Mouse (Mus musculus) liver, adult 2 months (tissue): ENCODE results near the gene Mcat. TPM values are rescaled to one million over a fixed set of nuclear protein-coding genes. Genes with fewer than 3 reads are reported as not detected.

ENCODE experiments used
- DNase-seq: peaks from one replicate; pipeline ENCODE4 v3.0.0-alpha.2; 2011; ENCODE audit warnings: low read depth, low spot score; ENCODE audit errors: extremely low read depth
- H3K27ac ChIP-seq: fragments of 200-500 bp; replicated peaks from 2 replicates; pipeline ENCODE4 v1.5.1; 2012; ENCODE audit warnings: low read depth, mild to moderate bottlenecking, control low read depth, inconsistent platforms, low read length; ENCODE audit not compliant: insufficient read depth
- H3K27me3 ChIP-seq: fragments of 200-500 bp; 2 replicates; pipeline ENCODE4 v1.6.1; 2012; ENCODE audit warnings: mild to moderate bottlenecking, moderate library complexity, low read length, inconsistent platforms; ENCODE audit not compliant: control insufficient read depth, insufficient read depth
- H3K36me3 ChIP-seq: fragments of 200-500 bp; 2 replicates; pipeline ENCODE4 v1.6.1; 2012; ENCODE audit warnings: low read length, inconsistent platforms; ENCODE audit not compliant: control insufficient read depth, insufficient read depth
- H3K4me1 ChIP-seq: fragments of 200-500 bp; 2 replicates; pipeline ENCODE4 v1.6.1; 2011; ENCODE audit warnings: low read length; ENCODE audit not compliant: control insufficient read depth, insufficient read depth
- H3K4me3 ChIP-seq: fragments of 200-500 bp; 2 replicates; pipeline ENCODE4 v1.5.1; 2011; ENCODE audit warnings: low read depth, mild to moderate bottlenecking, control low read depth, low read length, moderate library complexity; ENCODE audit not compliant: insufficient read depth
- H3K79me2 ChIP-seq: fragments of 200-500 bp; 2 replicates; pipeline ENCODE4 v1.6.1; 2012; ENCODE audit warnings: inconsistent platforms, mild to moderate bottlenecking, low read length, moderate library complexity; ENCODE audit not compliant: control insufficient read depth, insufficient read depth
- H3K9ac ChIP-seq: fragments of 200-500 bp; 2 replicates; pipeline ENCODE4 v1.6.1; 2012; ENCODE audit warnings: low read depth, mild to moderate bottlenecking, control low read depth, inconsistent platforms, low read length
- CTCF ChIP-seq: fragments of 200-500 bp; IDR thresholded peaks from 2 replicates; pipeline ENCODE4 v1.5.1; 2011; ENCODE audit warnings: low read depth, low read length, control low read depth
- POLR2A ChIP-seq: fragments of 200-500 bp; IDR thresholded peaks from 2 replicates; pipeline ENCODE4 v1.6.1; 2011; ENCODE audit warnings: low read length, control low read depth; ENCODE audit not compliant: insufficient read depth; ENCODE audit errors: extremely low read depth
- WGBS: fragments of 180-500 bp; shearing (Covaris S2); methylation state at CpG from one replicate; pipeline ENCODE4 v1.1.7; 2018; 5-methylcytosine and 5-hydroxymethylcytosine counted together
- polyA plus RNA-seq: library from polyadenylated mRNA; depleted of rRNA; stranded (reverse); fragments of >200 nt; gene quantifications from 2 replicates; pipeline ENCODE4 v1.2.3, GENCODE M21; 2012
- total RNA-seq: library from RNA; depleted of rRNA; stranded (reverse); fragments of >200 nt; gene quantifications from 2 replicates; pipeline ENCODE4 v1.2.3, GENCODE M21; 2014

Gene Mcat
- total and polyA plus RNA-seq, 2 experiments, result 25.9 to 29.3 TPM

DNA sequence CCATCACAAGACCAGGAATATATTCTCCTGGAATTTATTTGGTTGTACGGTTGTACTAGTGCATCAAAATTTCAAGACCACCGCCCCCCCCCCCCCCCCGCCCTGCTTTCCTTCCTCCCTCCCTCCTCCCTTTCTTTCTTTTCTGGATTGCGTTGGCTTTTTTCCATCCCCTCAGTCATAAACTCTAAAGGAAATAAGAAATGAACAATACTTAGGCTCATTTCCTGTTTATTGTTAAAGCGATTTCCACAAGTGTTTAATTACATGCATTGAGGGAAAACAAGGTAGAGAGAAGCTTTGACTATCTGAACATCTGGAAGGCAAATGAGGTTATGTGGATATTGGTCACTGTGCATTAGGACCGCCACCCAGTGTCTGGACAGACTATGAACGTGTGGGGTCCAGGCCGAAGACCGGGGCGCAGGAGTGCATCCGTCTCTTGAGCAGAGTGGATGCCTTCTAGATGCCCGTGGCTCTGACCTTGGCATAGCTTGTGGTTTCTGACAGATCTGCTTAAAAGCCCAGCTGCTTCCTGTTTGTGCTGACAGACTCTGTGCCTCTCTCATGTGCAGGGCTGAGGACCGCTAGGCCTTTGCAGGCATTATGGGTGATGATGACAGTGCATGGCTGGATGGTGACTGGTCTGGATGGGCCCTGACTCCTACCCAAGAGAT lies 38.9 kb upstream of the Mcat start:
- Histone ChIP-seq H3K4me3 (no peak overlapping the region), H3K9ac (no peak overlapping the region), H3K79me2 (no peaks in the 10 kb centered on the region), H3K36me3 (no peaks in the 10 kb centered on the region), H3K27ac (no peak overlapping the region), H3K4me1 (no peaks in the 10 kb centered on the region), H3K27me3 (no peaks in the 10 kb centered on the region)
- DNase-seq, result no peak
- no peak for TF ChIP-seq CTCF
- no peak for TF ChIP-seq POLR2A
- WGBS, result 77% methylated on average over 13 of the region's 13 CpGs

DNA sequence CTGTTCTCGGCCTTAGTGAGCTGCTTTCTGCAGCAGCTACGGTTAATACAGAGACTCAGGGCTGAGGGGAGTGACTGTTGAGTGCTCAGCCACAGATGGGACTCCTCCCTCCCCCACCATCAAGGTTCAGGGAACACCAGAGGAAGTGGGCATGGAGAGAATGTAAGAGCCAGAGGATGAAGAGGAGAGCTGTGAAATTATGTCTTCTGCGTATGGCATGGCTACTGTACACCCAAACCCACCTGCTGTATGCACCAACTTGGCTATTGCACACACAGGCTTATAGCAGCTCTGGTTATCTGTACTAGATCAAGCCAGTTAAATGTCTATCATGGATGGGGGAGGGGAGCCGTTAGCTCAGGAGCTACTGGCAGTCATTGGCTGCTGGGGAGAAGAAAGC lies 37.6 kb upstream of the Mcat start:
- WGBS, result 82% methylated on average over 4 of the region's 4 CpGs
- Histone ChIP-seq H3K36me3 (no peaks in the 10 kb centered on the region), H3K79me2 (no peaks in the 10 kb centered on the region), H3K4me1 (no peaks in the 10 kb centered on the region), H3K27me3 (no peaks in the 10 kb centered on the region), H3K4me3 (no peak overlapping the region), H3K27ac (no peak overlapping the region), H3K9ac (no peak overlapping the region)
- no peak for TF ChIP-seq CTCF
- TF ChIP-seq POLR2A, result no peak
- no peak for DNase-seq

DNA sequence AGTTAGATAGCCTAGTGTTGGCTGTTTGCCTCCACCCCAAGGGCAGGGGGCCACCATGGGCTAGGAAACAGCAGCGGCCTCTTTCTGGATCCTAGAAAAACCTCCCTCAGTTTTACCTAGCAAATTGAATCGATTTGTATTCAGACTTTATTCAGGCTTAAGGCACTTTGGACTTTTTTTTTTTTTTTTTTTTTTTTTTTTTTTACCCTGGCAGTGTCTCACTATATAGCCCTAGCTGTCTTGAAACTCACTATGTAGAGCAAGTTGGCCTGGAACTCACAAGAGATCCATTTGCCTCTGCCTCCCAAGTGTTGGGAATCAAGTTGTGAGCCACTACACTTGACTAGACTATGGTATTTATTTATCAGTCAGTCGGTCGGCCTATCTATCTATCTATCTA lies 33.2 kb upstream of the Mcat start:
- H3K4me3 ChIP-seq, result no peak overlapping the region
- peak; percentile 51 for DNase-seq
- no peak for TF ChIP-seq CTCF
- no peak for TF ChIP-seq POLR2A
- no peaks in the 10 kb centered on the region for H3K36me3 ChIP-seq
- peaks cover 8% of the 10 kb centered on the region for H3K4me1 ChIP-seq
- H3K79me2 ChIP-seq, result no peaks in the 10 kb centered on the region
- no peak overlapping the region for H3K9ac ChIP-seq
- H3K27me3 ChIP-seq, result no peaks in the 10 kb centered on the region
- no peak overlapping the region for H3K27ac ChIP-seq
- 79% methylated on average over 4 of the region's 4 CpGs for WGBS

DNA sequence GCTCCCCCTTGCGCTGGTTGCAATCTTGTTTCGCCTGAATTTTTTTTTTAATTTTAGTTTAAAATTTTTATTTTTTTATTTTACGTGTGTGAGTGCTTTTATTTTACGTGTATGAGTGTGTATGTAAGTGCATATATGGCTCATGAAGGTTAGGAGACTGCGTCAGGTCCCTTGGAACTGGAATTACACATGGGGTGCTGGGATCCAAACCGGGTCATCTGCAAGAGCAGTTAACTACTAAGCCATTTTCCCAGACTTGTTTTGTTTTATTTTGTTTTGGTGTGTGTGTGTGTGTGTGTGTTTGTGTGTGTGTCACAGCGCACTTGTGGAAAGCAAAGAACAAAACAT lies 31.8 kb upstream of the Mcat start:
- H3K4me1 ChIP-seq, result peaks cover 8% of the 10 kb centered on the region

DNA sequence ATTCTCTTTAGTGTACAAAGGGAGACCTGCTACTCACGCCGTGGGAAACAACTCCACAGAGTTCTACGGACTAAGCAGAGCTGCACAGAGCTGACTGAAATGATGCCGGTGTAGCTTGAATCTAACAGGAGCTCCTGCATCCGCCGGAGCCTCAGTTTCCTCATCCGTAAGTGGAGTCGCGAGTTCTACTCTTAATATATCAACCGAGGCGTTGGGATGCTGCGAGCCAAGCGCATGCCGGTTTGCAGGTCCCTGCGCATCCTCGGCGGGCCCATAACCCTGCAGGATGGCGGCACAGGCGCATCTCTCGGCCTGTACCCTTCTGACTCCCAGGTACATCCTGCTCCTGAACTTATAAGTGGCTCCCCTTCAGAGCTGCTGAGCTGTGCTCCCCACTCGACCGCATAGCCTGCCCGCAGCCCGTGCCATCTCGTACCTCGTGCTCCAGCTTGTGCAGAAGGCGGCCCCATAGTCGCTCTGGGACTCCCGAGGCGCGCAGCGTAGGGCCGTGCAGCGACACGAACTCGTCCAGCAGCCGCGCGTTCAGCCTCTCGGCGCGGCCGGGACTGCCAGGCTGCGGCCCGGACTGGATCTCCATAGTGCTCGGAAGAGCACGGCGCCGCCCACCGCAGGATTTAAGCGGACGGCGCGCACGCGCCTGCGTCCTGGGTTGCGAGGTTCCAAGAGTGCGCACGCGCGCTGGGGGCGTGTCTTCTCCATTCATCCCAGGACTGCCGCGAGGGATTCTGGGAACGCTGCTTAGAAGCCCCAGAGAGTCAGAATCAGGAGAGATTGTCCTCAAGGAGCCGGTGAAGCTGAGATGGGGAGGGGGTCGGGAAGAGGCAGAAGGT lies 31.2 kb upstream of the Mcat start, which contains the start of gene Ttll12:
Ttll12 (minus strand) TSS at position 645 of the 851 bp plus-strand sequence.
- Histone ChIP-seq H3K4me1 (peaks cover 8% of the 10 kb centered on the region), H3K79me2 (peaks cover 2% of the 10 kb centered on the region; the same call in 1 of the 2 replicates), H3K36me3 (no peaks in the 10 kb centered on the region), H3K4me3 (peak within 1 kb of the TSS; percentile 94), H3K9ac (peak within 1 kb of the TSS; percentile 94), H3K27me3 (no peaks in the 10 kb centered on the region), H3K27ac (0 out of 2 replicates have a peak within 1 kb of the TSS, but pooled peaks have one; percentile 28)
- under 1% methylated on average over 68 of the region's 68 CpGs for WGBS
- no peak for TF ChIP-seq CTCF
- peak; percentile 55; the same call in 1 of the 2 replicates for TF ChIP-seq POLR2A
- DNase-seq, result peak; percentile 87

More for the DNA sequence above, 31.8 kb upstream of the Mcat start:
- peak overlapping the region; percentile 32 for H3K4me3 ChIP-seq
- no peaks in the 10 kb centered on the region; the same call in 1 of the 2 replicates for H3K79me2 ChIP-seq
- peak overlapping the region; percentile 46; the same call in 1 of the 2 replicates for H3K9ac ChIP-seq
- 27% methylated on average over 7 of the region's 7 CpGs for WGBS
- DNase-seq, result no peak
- TF ChIP-seq CTCF (no peak), POLR2A (no peak)
- no peak overlapping the region for H3K27ac ChIP-seq
- H3K36me3 ChIP-seq, result no peaks in the 10 kb centered on the region
- H3K27me3 ChIP-seq, result no peaks in the 10 kb centered on the region
